Mouse (Mus musculus) ES-Bruce4 (cell line): Measurements from ENCODE around the gene Sox12. TPM values are rescaled to one million over a fixed set of nuclear protein-coding genes. Genes with fewer than 3 reads are reported as not detected.

Experiments used
- H3K27ac ChIP-seq: 2 replicates; pipeline ENCODE4 v1.5.1; 2012; ENCODE audit warnings: low read length, inconsistent platforms; ENCODE audit not compliant: insufficient read depth
- H3K27me3 ChIP-seq: 2 replicates; pipeline ENCODE4 v1.6.1; 2012; ENCODE audit warnings: mild to moderate bottlenecking, low read length, inconsistent platforms; ENCODE audit not compliant: control insufficient read depth, poor library complexity, insufficient read depth, severe bottlenecking
- H3K36me3 ChIP-seq: 2 replicates; pipeline ENCODE4 v1.6.1; 2012; ENCODE audit warnings: inconsistent platforms, mild to moderate bottlenecking, low read length, moderate library complexity; ENCODE audit not compliant: control insufficient read depth, poor library complexity, insufficient read depth, severe bottlenecking
- H3K4me1 ChIP-seq: one replicate; pipeline ENCODE4 v1.8.1; 2011; ENCODE audit warnings: low read length; ENCODE audit not compliant: control insufficient read depth, insufficient read depth
- H3K4me3 ChIP-seq: 2 replicates; pipeline ENCODE4 v1.5.1; 2011; ENCODE audit warnings: low read depth, mild to moderate bottlenecking, low read length
- H3K9ac ChIP-seq: 2 replicates; pipeline ENCODE4 v1.6.1; 2012; ENCODE audit warnings: low read depth, mild to moderate bottlenecking, inconsistent platforms; ENCODE audit not compliant: poor library complexity, severe bottlenecking
- H3K9me3 ChIP-seq: replicated peaks from 2 replicates; pipeline ENCODE4 v1.6.1; 2012; ENCODE audit warnings: mild to moderate bottlenecking, low read length, inconsistent platforms; ENCODE audit not compliant: control insufficient read depth, poor library complexity, insufficient read depth, severe bottlenecking
- CTCF ChIP-seq: IDR thresholded peaks from one replicate; pipeline ENCODE4 v1.8.1; 2011; ENCODE audit warnings: low read depth, low read length
- EP300 ChIP-seq: IDR thresholded peaks from 2 replicates; pipeline ENCODE4 v1.6.1; 2011; ENCODE audit warnings: low read depth, low read length; ENCODE audit not compliant: insufficient read depth
- POLR2A ChIP-seq: IDR thresholded peaks from one replicate; pipeline ENCODE4 v1.8.1; 2011; ENCODE audit warnings: low read length; ENCODE audit not compliant: insufficient read depth
- polyA plus RNA-seq: library from polyadenylated mRNA; stranded (reverse); fragments of >200 nt; gene quantifications from 2 replicates; pipeline ENCODE4 v1.2.4, GENCODE M21; 2011; ENCODE audit warnings: low read depth; ENCODE audit not compliant: missing spikeins, insufficient read depth, insufficient read length

The Sox12 gene
- polyA plus RNA-seq, result 27.5 and 31.3 TPM in 2 replicates

GRCm38 (mm10) chr2:152397680-152398435 is at the start of gene Sox12:
TSS of gene Sox12 (minus strand) at chr2:152398063.
- H3K9me3 ChIP-seq, result no peaks in the 10 kb centered on the region
- H3K4me3 ChIP-seq, result peak within 1 kb of the TSS; percentile 81
- H3K36me3 ChIP-seq, result no peaks in the 10 kb centered on the region
- TF ChIP-seq EP300 (peak; percentile 54; the same call in 1 of the 2 replicates), CTCF (no peak)
- peak within 1 kb of the TSS; percentile 93 for H3K9ac ChIP-seq
- peaks cover 7% of the 10 kb centered on the region for H3K4me1 ChIP-seq
- H3K27ac ChIP-seq, result peak within 1 kb of the TSS; percentile 80
- no peaks in the 10 kb centered on the region for H3K27me3 ChIP-seq

GRCm38 (mm10) chr2:152447461-152447860 is 49.6 kb upstream of the Sox12 start:
- Histone ChIP-seq H3K36me3 (no peaks in the 10 kb centered on the region), H3K4me3 (no peak overlapping the region), H3K27me3 (no peaks in the 10 kb centered on the region), H3K4me1 (no peaks in the 10 kb centered on the region), H3K9me3 (no peaks in the 10 kb centered on the region), H3K27ac (no peak overlapping the region), H3K9ac (no peak overlapping the region)
- TF ChIP-seq POLR2A (no peak), EP300 (no peak), CTCF (no peak)

DNA sequence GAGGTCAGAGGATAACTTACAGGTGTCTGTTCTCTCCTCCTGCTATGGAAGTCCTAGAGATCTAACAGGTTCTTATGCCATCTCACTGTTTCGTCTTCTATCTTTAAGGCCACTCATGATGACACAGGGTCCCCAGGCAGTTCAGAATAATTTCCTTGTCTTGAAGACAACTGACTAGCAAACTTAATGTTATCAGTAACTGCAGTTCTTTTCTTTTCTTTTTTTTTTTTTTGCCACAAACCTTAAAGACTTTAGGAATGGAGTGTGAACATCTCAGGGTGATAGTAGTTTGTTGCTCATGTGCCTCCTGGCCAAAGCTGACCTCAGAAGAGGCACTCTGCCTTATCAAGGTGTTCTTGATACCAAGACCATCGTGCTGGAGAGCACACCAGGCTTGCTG is 48.8 kb upstream of the Sox12 start:
- Histone ChIP-seq H3K9me3 (no peaks in the 10 kb centered on the region), H3K36me3 (no peaks in the 10 kb centered on the region), H3K27ac (no peak overlapping the region), H3K4me1 (no peaks in the 10 kb centered on the region), H3K4me3 (no peak overlapping the region), H3K9ac (no peak overlapping the region), H3K27me3 (no peaks in the 10 kb centered on the region)
- TF ChIP-seq EP300 (no peak), POLR2A (no peak), CTCF (no peak)

- Histone ChIP-seq H3K4me1 (no peaks in the 10 kb centered on the region), H3K36me3 (no peaks in the 10 kb centered on the region), H3K27me3 (no peaks in the 10 kb centered on the region), H3K9me3 (no peaks in the 10 kb centered on the region), H3K4me3 (no peak overlapping the region), H3K27ac (no peak overlapping the region), H3K9ac (no peak overlapping the region)
- TF ChIP-seq EP300 (no peak), POLR2A (no peak), CTCF (no peak)
Measured at GRCm38 (mm10) chr2:152443281-152443680, 45.4 kb upstream of the Sox12 start.

DNA sequence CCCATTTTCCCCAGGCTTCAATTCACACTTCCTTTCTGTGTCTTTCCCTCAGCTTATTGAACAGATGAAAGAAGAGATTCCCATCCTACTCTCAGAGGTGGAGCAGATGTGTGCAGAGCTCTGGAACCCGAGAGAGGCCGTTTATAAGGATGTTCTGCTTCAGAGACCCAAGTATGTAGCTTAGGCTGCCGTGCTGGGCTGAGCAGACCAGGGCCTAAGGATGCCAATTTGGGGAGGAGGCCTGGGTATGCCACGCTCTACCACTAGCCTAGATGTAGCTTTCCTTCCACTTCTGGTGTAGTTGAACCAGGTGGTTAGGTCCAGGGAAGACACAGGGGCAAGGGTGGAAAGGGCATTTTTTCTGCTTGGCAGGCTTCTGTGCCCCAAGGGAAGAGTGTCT is 44.5 kb upstream of the Sox12 start:
- Histone ChIP-seq H3K27ac (no peak overlapping the region), H3K9ac (no peak overlapping the region), H3K4me3 (no peak overlapping the region), H3K9me3 (no peaks in the 10 kb centered on the region), H3K27me3 (no peaks in the 10 kb centered on the region), H3K4me1 (no peaks in the 10 kb centered on the region), H3K36me3 (no peaks in the 10 kb centered on the region)
- TF ChIP-seq EP300 (no peak), POLR2A (no peak), CTCF (no peak)

- no peaks in the 10 kb centered on the region for H3K36me3 ChIP-seq
- no peak overlapping the region for H3K9ac ChIP-seq
- H3K4me1 ChIP-seq, result no peaks in the 10 kb centered on the region
- H3K9me3 ChIP-seq, result no peaks in the 10 kb centered on the region
- H3K4me3 ChIP-seq, result no peak overlapping the region
- H3K27me3 ChIP-seq, result no peaks in the 10 kb centered on the region
- H3K27ac ChIP-seq, result no peak overlapping the region
- TF ChIP-seq EP300, result no peak
Measured at GRCm38 (mm10) chr2:152439833-152440232, 42.0 kb upstream of the Sox12 start.
